Mouse (Mus musculus): Measurements from ENCODE around the gene Gpc3. TPM values are rescaled to one million over a fixed set of nuclear protein-coding genes. Genes with fewer than 3 reads are reported as not detected.

Gene Gpc3
- total RNA-seq, 2 experiments from 2014 or later = 15.4 to 24.6 TPM

GRCm38 (mm10) chrX:52559995-52560394, 53.8 kb downstream of the Gpc3 start:
- DNase-seq = no peak
- intact Hi-C loops (cut with DNase I) = no loop called here

GRCm38 (mm10) chrX:52558526-52558925, 55.2 kb downstream of the Gpc3 start:
- no peak for DNase-seq
- intact Hi-C loops (cut with DNase I) = no loop called here

GRCm38 (mm10) chrX:52557489-52557888, 56.3 kb downstream of the Gpc3 start:
- peak in 1 of 2 experiments; percentile 5 for DNase-seq
- intact Hi-C loops (cut with DNase I) = no loop called here

GRCm38 (mm10) chrX:52551296-52551695, 62.5 kb downstream of the Gpc3 start:
- no peak for DNase-seq
- intact Hi-C loops (cut with DNase I) = no loop called here

- intact Hi-C loops (cut with DNase I) = no loop called here
- no peak for DNase-seq
Measured at GRCm38 (mm10) chrX:52544623-52545022, 69.1 kb downstream of the Gpc3 start.

GRCm38 (mm10) chrX:52537282-52537681, 76.5 kb downstream of the Gpc3 start:
- DNase-seq = no peak
- intact Hi-C loops (cut with DNase I) = no loop called here

- no peak for DNase-seq
- intact Hi-C loops (cut with DNase I) = no loop called here
Measured at GRCm38 (mm10) chrX:52533766-52534165, 80.0 kb downstream of the Gpc3 start.

- intact Hi-C loops (cut with DNase I) = no loop called here
- no peak for DNase-seq
Measured at GRCm38 (mm10) chrX:52533098-52533497, 80.7 kb downstream of the Gpc3 start.

- DNase-seq = no peak
- intact Hi-C loops (cut with DNase I) = no loop called here
Measured at GRCm38 (mm10) chrX:52532124-52532523, 81.6 kb downstream of the Gpc3 start.

GRCm38 (mm10) chrX:52526086-52526485, 87.7 kb downstream of the Gpc3 start:
- intact Hi-C loops (cut with DNase I) = no loop called here
- DNase-seq = no peak

GRCm38 (mm10) chrX:52525132-52525531, 88.6 kb downstream of the Gpc3 start:
- intact Hi-C loops (cut with DNase I) = no loop called here
- DNase-seq = no peak

- intact Hi-C loops (cut with DNase I) = no loop called here
- peak in 1 of 2 experiments; percentile 1 for DNase-seq
Measured at GRCm38 (mm10) chrX:52514553-52514952, 99.2 kb downstream of the Gpc3 start.

GRCm38 (mm10) chrX:52511151-52511550, 102.6 kb downstream of the Gpc3 start:
- intact Hi-C loops (cut with DNase I) = no loop called here
- no peak for DNase-seq

- intact Hi-C loops (cut with DNase I) = no loop called here
- no peak for DNase-seq
Measured at GRCm38 (mm10) chrX:52503857-52504256, 109.9 kb downstream of the Gpc3 start.

GRCm38 (mm10) chrX:52489461-52489860, 124.3 kb downstream of the Gpc3 start:
- DNase-seq = no peak
- intact Hi-C loops (cut with DNase I) = no loop called here

GRCm38 (mm10) chrX:52455074-52455588, 158.6 kb downstream of the Gpc3 start:
- DNase-seq = no peak
- intact Hi-C loops (cut with DNase I) = loop anchor here (2.0 to 10.0 kb wide), 3 partner anchors 196 to 480 kb away; no protein-coding TSS in a partner anchor

- intact Hi-C loops (cut with DNase I) = loop anchor here (2.0 to 10.0 kb wide), 4 partner anchors 197 to 481 kb away; no protein-coding TSS in a partner anchor
- peak; percentile 53 to 63 for DNase-seq
Measured at GRCm38 (mm10) chrX:52453445-52454182, 160.1 kb downstream of the Gpc3 start.

GRCm38 (mm10) chrX:52449177-52449576, 164.6 kb downstream of the Gpc3 start:
- intact Hi-C loops (cut with DNase I) = no loop called here
- DNase-seq = no peak

GRCm38 (mm10) chrX:52448496-52448895, 165.3 kb downstream of the Gpc3 start:
- intact Hi-C loops (cut with DNase I) = no loop called here
- DNase-seq = no peak

GRCm38 (mm10) chrX:52446530-52446929, 167.2 kb downstream of the Gpc3 start:
- intact Hi-C loops (cut with DNase I) = no loop called here
- DNase-seq = no peak

GRCm38 (mm10) chrX:52444977-52445376, 168.8 kb downstream of the Gpc3 start:
- intact Hi-C loops (cut with DNase I) = no loop called here

GRCm38 (mm10) chrX:52441798-52442197, 172.0 kb downstream of the Gpc3 start:
- intact Hi-C loops (cut with DNase I) = no loop called here

More at GRCm38 (mm10) chrX:52444977-52445376, 168.8 kb downstream of the Gpc3 start:
- no peak for DNase-seq

More at GRCm38 (mm10) chrX:52441798-52442197, 172.0 kb downstream of the Gpc3 start:
- peak in 1 of 2 experiments; percentile 10 for DNase-seq
